Mouse (Mus musculus) monocyte, adult 2 months (primary cell): ENCODE data around the gene Rhbdf1.
A peak's percentile ranks its signal among the peaks of the same experiment; 100 is the strongest.

Experiments
- DNase-seq, 2 experiments: peaks; one replicate each; pipeline ENCODE4 v3.0.0; 2022; ENCODE audit warnings: low spot score in 2 of 2, low read depth in 1 of 2

Gene Rhbdf1

GRCm38 (mm10) chr11:32193156-32193555 is 28.9 kb downstream of the Rhbdf1 start:
- DNase-seq, result no peak

GRCm38 (mm10) chr11:32190603-32191110 is 31.4 kb downstream of the Rhbdf1 start:
- no peak for DNase-seq

GRCm38 (mm10) chr11:32190119-32190518 is 32.0 kb downstream of the Rhbdf1 start:
- no peak for DNase-seq

GRCm38 (mm10) chr11:32189434-32189833 is 32.7 kb downstream of the Rhbdf1 start:
- DNase-seq, result no peak

- no peak for DNase-seq
Measured at GRCm38 (mm10) chr11:32188881-32189280, 33.2 kb downstream of the Rhbdf1 start.

GRCm38 (mm10) chr11:32187256-32187655 is 34.8 kb downstream of the Rhbdf1 start:
- no peak for DNase-seq

GRCm38 (mm10) chr11:32186031-32186430 is 36.1 kb downstream of the Rhbdf1 start:
- no peak for DNase-seq

GRCm38 (mm10) chr11:32184469-32184868 is 37.6 kb downstream of the Rhbdf1 start:
- no peak for DNase-seq

- peak; percentile 14 to 34 for DNase-seq
Measured at GRCm38 (mm10) chr11:32181973-32182868, 39.9 kb downstream of the Rhbdf1 start.

GRCm38 (mm10) chr11:32181246-32181645 is 40.9 kb downstream of the Rhbdf1 start:
- no peak for DNase-seq

- DNase-seq, result no peak
Measured at GRCm38 (mm10) chr11:32178506-32178905, 43.6 kb downstream of the Rhbdf1 start.

- DNase-seq, result no peak
Measured at GRCm38 (mm10) chr11:32166683-32167082, 55.4 kb downstream of the Rhbdf1 start.

GRCm38 (mm10) chr11:32161922-32162804 is 59.9 kb downstream of the Rhbdf1 start:
- peak in 1 of 2 experiments; percentile 21 for DNase-seq

- no peak for DNase-seq
Measured at GRCm38 (mm10) chr11:32161500-32161899, 60.6 kb downstream of the Rhbdf1 start.

- no peak for DNase-seq
Measured at GRCm38 (mm10) chr11:32160341-32160740, 61.8 kb downstream of the Rhbdf1 start.
